Mouse (Mus musculus) embryonic facial prominence, embryonic 11.5 days (tissue): ENCODE data around the gene Xrcc3. TPM values are rescaled to one million over a fixed set of nuclear protein-coding genes. Genes with fewer than 3 reads are reported as not detected.

Experiments used
- ATAC-seq: fragments of 200-750 bp; cut with Nextera tagmentation; replicated peaks from 2 replicates; pipeline ENCODE4 v1.8.0; 2017; ENCODE audit warnings: low read depth; ENCODE audit not compliant: insufficient number of reproducible peaks, low FRiP score, low TSS enrichment
- DNase-seq: peaks from one replicate; pipeline ENCODE4 v3.0.0-alpha.2; 2015; ENCODE audit warnings: low spot score
- H3K27ac ChIP-seq: fragments of 300-500 bp; sonication (generic); replicated peaks from 2 replicates; pipeline ENCODE4 v1.5.1; 2014; ENCODE audit warnings: mild to moderate bottlenecking, low read depth, low read length, control low read depth
- H3K27me3 ChIP-seq: fragments of 300-500 bp; sonication (generic); 2 replicates; pipeline ENCODE4 v1.6.1; 2014; ENCODE audit warnings: mild to moderate bottlenecking, low read length, moderate library complexity, mixed read lengths; ENCODE audit not compliant: control insufficient read depth, insufficient read depth
- H3K36me3 ChIP-seq: fragments of 300-500 bp; sonication (generic); replicated peaks from 2 replicates; pipeline ENCODE4 v1.6.1; 2014; ENCODE audit warnings: low read depth, mild to moderate bottlenecking, low read length, moderate library complexity, mixed read lengths; ENCODE audit not compliant: control insufficient read depth, insufficient read depth
- H3K4me1 ChIP-seq: fragments of 300-500 bp; sonication (generic); 2 replicates; pipeline ENCODE4 v1.6.1; 2014; ENCODE audit warnings: low read length, mixed read lengths; ENCODE audit not compliant: control insufficient read depth, insufficient read depth
- H3K4me2 ChIP-seq: fragments of 300-500 bp; sonication (generic); 2 replicates; pipeline ENCODE4 v1.6.1; 2014; ENCODE audit warnings: low read depth, mild to moderate bottlenecking, control low read depth, low read length, moderate library complexity
- H3K4me3 ChIP-seq: fragments of 300-500 bp; sonication (generic); 2 replicates; pipeline ENCODE4 v1.5.1; 2014; ENCODE audit warnings: low read depth, low read length, control low read depth
- H3K9ac ChIP-seq: fragments of 300-500 bp; sonication (generic); replicated peaks from 2 replicates; pipeline ENCODE4 v1.6.1; 2014; ENCODE audit warnings: mild to moderate bottlenecking, control low read depth, low read length
- H3K9me3 ChIP-seq: fragments of 300-500 bp; sonication (generic); replicated peaks from 2 replicates; pipeline ENCODE4 v1.6.1; 2016; ENCODE audit warnings: mild to moderate bottlenecking, low read length, inconsistent platforms, mixed read lengths; ENCODE audit not compliant: control insufficient read depth
- WGBS: fragments of 180-500 bp; shearing (Covaris S2); extraction: QIAGEN DNeasy Blood & Tissue Kit; methylation state at CpG from one replicate; pipeline ENCODE4 v1.1.7; 2014; 5-methylcytosine and 5-hydroxymethylcytosine counted together
- polyA plus RNA-seq: library from polyadenylated mRNA; unstranded; fragments of >200 nt; fragmentation: Nextera tagmentation; extraction: Ambion mirVana; gene quantifications from 2 replicates; pipeline ENCODE4 v1.2.1, GENCODE M21; 2014

Xrcc3 gene
- polyA plus RNA-seq, 1 experiment from 2014 or later = 12.7 TPM

DNA sequence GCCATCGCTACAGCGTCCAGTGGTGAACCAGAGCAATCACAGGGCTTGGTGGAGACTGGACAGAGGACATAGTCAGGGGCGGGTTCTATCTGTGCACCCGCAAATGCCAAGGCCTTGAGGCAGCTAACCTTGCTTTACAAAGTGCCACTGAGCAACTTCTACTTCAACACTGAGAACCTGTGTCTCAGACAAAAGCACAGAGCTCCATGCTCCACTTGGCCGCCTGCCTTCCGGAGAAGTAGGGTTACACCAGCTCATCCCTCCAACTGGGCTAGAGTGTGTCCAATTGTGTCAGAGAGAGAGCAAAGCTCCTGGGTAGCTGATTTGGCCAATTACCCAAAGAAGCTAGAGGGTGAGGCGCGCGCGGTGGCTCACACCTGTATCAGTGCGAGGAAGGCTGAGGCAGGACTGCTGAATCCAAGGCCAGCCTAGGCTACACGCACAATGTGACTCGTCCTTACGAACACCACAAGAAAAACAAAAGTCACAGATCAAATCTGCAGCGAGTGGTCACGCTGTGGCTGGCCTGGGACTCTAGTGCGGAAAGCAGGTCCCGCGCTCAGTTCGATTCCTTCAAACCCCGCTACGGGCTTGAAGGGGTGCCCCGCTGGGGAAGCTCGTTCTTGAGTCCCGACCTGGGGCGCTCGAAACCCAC, 435 bp downstream of the Xrcc3 start:
- H3K27me3 ChIP-seq = no peaks in the 10 kb centered on the region
- peaks cover 6% of the 10 kb centered on the region for H3K4me1 ChIP-seq
- 0 out of 2 replicates have a peak, but pooled peaks have one; percentile 0 for ATAC-seq
- no peaks in the 10 kb centered on the region for H3K9me3 ChIP-seq
- no peak for DNase-seq
- peak overlapping the region; percentile 82 for H3K4me2 ChIP-seq
- H3K36me3 ChIP-seq = no peaks in the 10 kb centered on the region; the same call in none of the 2 replicates
- WGBS = 4% methylated on average over 27 of the region's 27 CpGs
- no peak overlapping the region for H3K27ac ChIP-seq
- peak overlapping the region; percentile 51 for H3K4me3 ChIP-seq
- H3K9ac ChIP-seq = peak overlapping the region; percentile 65

DNA sequence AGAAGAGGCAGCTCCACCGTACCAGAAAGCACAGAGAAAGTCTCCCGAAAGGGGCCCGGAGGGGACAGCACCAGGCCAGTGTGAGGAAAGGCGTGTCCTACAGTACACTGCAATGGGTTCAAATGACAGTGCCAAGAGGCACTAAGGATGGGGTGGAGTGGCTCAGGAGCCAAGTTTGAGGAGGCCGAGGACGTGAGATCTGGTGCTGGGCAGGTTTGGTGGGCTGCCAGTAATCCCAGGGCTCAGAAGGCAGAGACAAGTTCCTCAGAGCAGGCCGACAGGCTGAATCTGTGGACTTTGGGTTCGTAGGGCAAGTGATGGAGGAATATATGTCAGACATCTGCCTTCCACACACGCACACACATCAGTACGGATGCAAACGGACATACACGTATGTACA, 1.1 kb downstream of the Xrcc3 start:
- H3K27me3 ChIP-seq = no peaks in the 10 kb centered on the region
- H3K9me3 ChIP-seq = no peaks in the 10 kb centered on the region
- no peak overlapping the region for H3K27ac ChIP-seq
- peak overlapping the region; percentile 51 for H3K4me3 ChIP-seq
- H3K9ac ChIP-seq = peak overlapping the region; percentile 65
- WGBS = 67% methylated on average over 12 of the region's 12 CpGs
- peaks cover 6% of the 10 kb centered on the region for H3K4me1 ChIP-seq
- H3K4me2 ChIP-seq = peak overlapping the region; percentile 82
- no peak for ATAC-seq
- no peak for DNase-seq
- no peaks in the 10 kb centered on the region; the same call in none of the 2 replicates for H3K36me3 ChIP-seq

- ATAC-seq (no peak), DNase-seq (no peak)
- no peaks in the 10 kb centered on the region for H3K9me3 ChIP-seq
- no peak overlapping the region for H3K4me2 ChIP-seq
- H3K36me3 ChIP-seq = no peaks in the 10 kb centered on the region; the same call in none of the 2 replicates
- peaks cover 6% of the 10 kb centered on the region for H3K4me1 ChIP-seq
- H3K27me3 ChIP-seq = no peaks in the 10 kb centered on the region
- WGBS = 84% methylated on average over 13 of the region's 13 CpGs
- H3K27ac ChIP-seq = no peak overlapping the region
- H3K9ac ChIP-seq = no peak overlapping the region
- H3K4me3 ChIP-seq = no peak overlapping the region
Observed at GRCm38 (mm10) chr12:111812075-111812474, 1.6 kb downstream of the Xrcc3 start.

GRCm38 (mm10) chr12:111809762-111810161, 3.9 kb downstream of the Xrcc3 start:
- ATAC-seq (0 out of 2 replicates have a peak, but pooled peaks have one; percentile 9), DNase-seq (peak; percentile 74)
- Histone ChIP-seq H3K4me3 (no peak overlapping the region), H3K4me1 (no peaks in the 10 kb centered on the region), H3K27ac (no peak overlapping the region), H3K27me3 (no peaks in the 10 kb centered on the region), H3K36me3 (peaks cover 2% of the 10 kb centered on the region), H3K9me3 (no peaks in the 10 kb centered on the region), H3K4me2 (no peak overlapping the region), H3K9ac (0 out of 2 replicates have a peak overlapping the region, but pooled peaks have one; percentile 13)
- 4% methylated on average over 9 of the region's 9 CpGs for WGBS

DNA sequence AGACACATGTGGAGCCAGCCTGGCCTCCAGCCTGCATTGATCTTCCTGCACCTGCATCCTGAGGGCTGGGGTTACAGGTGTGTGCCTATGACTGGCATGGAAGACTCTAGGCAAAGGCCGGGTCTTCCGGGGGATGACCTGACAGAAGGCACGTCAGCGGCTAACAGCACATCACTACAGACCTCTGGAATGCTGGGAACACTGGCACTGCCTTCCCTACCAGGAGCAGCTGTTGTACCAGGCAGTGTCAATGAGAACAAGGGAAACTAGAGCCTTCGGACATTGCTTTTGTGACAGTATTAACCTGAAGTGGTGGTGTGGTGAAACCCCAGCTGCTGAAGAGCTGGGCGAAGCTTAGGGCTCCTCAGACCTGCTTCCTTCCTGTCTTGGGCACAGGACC, 4.9 kb downstream of the Xrcc3 start:
- Histone ChIP-seq H3K4me2 (no peak overlapping the region), H3K4me3 (no peak overlapping the region), H3K4me1 (no peaks in the 10 kb centered on the region), H3K27me3 (no peaks in the 10 kb centered on the region), H3K9ac (no peak overlapping the region), H3K27ac (no peak overlapping the region), H3K9me3 (no peaks in the 10 kb centered on the region), H3K36me3 (peaks cover 4% of the 10 kb centered on the region)
- ATAC-seq (no peak), DNase-seq (no peak)
- WGBS = 88% methylated on average over 6 of the region's 6 CpGs

- no peak overlapping the region for H3K9ac ChIP-seq
- no peak overlapping the region for H3K4me3 ChIP-seq
- no peak overlapping the region for H3K4me2 ChIP-seq
- H3K27me3 ChIP-seq = no peaks in the 10 kb centered on the region
- ATAC-seq (no peak), DNase-seq (no peak)
- H3K27ac ChIP-seq = no peak overlapping the region
- no peaks in the 10 kb centered on the region for H3K9me3 ChIP-seq
- H3K36me3 ChIP-seq = peaks cover 4% of the 10 kb centered on the region
- WGBS = 89% methylated on average over 5 of the region's 5 CpGs
- H3K4me1 ChIP-seq = no peaks in the 10 kb centered on the region
Observed at GRCm38 (mm10) chr12:111803538-111803937, 10.1 kb downstream of the Xrcc3 start.

- H3K27me3 ChIP-seq = no peaks in the 10 kb centered on the region
- no peak for DNase-seq
- H3K36me3 ChIP-seq = peaks cover 2% of the 10 kb centered on the region
- H3K27ac ChIP-seq = no peak overlapping the region
- WGBS = 90% methylated on average over 10 of the region's 10 CpGs
- no peak for ATAC-seq
- no peak overlapping the region for H3K9ac ChIP-seq
- no peak overlapping the region for H3K4me3 ChIP-seq
- no peaks in the 10 kb centered on the region for H3K4me1 ChIP-seq
- no peaks in the 10 kb centered on the region for H3K9me3 ChIP-seq
- no peak overlapping the region for H3K4me2 ChIP-seq
Observed at GRCm38 (mm10) chr12:111800459-111801183, 13.1 kb downstream of the Xrcc3 start.

GRCm38 (mm10) chr12:111798493-111798892, 15.2 kb downstream of the Xrcc3 start:
- Histone ChIP-seq H3K27me3 (no peaks in the 10 kb centered on the region), H3K4me1 (no peaks in the 10 kb centered on the region), H3K9ac (no peak overlapping the region), H3K27ac (no peak overlapping the region), H3K4me2 (no peak overlapping the region), H3K36me3 (peaks cover 2% of the 10 kb centered on the region; the same call in 1 of the 2 replicates), H3K4me3 (no peak overlapping the region), H3K9me3 (no peaks in the 10 kb centered on the region)
- ATAC-seq (no peak), DNase-seq (no peak)
- WGBS = 91% methylated on average over 13 of the region's 13 CpGs
